Mouse (Mus musculus): ENCODE measurements around the gene Tdp2.

The Tdp2 gene

DNA sequence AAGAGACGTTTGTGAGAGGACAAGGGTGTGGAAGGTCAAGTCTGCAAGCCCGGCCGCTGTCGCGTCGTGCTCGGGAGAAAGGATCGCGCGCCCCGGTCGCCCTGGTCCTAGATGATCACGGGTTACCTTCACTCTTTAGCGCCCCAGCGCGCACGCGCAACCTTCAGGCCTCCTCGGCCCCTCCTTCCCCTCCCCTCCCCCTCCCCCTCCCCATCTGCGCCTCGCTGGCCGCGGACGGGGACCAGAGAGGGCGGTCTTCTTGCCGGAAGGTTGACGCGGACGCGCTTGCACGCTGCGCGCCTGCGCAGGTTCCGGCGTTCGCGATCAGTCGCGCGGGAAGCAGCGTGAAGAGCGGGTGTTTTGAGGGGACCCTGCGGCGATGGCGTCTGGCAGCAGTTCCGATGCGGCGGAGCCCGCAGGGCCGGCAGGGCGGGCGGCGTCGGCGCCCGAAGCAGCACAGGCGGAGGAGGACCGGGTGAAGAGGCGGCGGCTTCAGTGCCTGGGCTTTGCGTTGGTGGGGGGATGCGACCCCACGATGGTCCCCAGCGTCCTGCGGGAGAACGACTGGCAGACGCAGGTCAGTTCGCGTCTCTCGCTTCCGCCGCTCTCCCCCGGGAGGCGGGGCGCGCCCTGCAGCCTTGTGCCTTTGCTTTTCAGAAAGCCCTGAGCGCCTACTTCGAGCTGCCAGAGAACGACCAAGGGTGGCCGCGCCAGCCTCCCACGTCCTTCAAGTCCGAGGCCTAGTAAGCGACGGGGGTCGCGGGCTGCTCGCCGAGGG is at the start of gene Tdp2, which contains the start of gene Acot13:
Gene Tdp2 (plus strand): TSS at position 327 of the 778 bp plus-strand sequence.
Gene Acot13 (minus strand): TSS at position 188 of the 778 bp plus-strand sequence.
- DNase-seq (ENCODE audit: low read depth): peak; percentile 97

GRCm38 (mm10) chr13:24781916-24782315 is 49.6 kb upstream of the Tdp2 start:
- DNase-seq (ENCODE audit: low read depth): no peak

DNA sequence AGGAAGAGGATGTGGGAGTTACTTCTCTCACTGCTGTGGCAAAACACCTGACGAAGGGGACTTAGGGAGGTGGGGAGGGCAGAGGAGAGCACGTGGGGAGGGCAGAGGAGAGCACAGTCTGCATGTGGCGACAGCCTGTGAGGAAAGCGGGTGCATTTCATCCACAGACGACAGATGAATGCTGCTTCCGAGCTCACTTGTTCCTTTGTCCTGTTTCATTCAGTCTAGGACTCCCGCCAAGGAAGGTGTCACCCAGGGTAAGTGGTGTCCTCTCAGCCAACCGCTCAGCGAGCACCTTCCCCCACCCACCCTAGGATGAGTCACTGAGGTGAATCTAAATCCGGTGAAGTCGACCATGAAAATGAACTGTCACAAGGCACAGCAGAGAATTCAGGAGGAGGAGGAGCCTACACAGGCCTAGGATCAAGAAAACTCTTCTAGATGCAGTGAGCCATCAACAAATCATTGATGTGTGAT is 45.4 kb upstream of the Tdp2 start:
- peak; percentile 86 for DNase-seq (ENCODE audit: low read depth)

DNA sequence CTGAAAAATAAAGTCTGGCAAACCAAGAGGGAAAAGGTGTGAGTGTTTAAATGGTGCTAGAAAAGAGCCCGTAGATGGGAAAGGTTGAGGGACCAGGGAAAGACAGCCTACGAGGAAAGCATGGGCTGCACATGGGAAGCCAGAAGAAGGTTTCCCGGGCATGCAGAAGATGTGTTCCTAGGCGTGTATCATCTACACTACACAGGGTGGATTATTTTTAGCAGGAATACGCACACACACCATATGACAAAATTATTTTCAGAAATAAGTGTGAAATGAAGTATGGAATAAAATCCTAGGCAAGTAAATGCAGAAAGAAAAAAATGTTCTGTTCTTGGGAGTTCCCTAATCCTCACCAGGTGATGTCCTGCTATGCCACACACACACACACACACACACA is 44.0 kb upstream of the Tdp2 start:
- no peak for DNase-seq (ENCODE audit: low read depth)

DNA sequence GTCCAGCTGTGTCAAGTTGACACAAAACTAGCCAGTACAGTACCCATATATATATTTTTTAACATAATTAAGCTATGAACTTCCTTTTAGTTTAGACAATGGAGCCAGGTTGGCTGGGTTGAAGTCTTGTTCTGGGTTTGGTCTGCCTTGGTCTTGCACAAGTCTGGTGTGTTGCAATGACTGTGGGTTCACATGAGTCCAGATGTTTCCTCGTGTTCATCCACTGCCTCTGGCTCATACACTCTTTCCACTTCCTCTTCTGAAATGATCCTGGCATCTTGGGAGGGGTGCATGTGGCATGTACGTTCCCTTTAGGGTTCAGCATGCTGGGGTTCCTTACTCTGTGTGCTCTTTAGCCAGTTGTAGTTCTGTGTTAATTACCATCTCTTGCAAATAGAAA is 40.1 kb upstream of the Tdp2 start:
- no peak for DNase-seq (ENCODE audit: low read depth)

GRCm38 (mm10) chr13:24792411-24793045 is 39.0 kb upstream of the Tdp2 start:
- no peak for DNase-seq (ENCODE audit: low read depth)

DNA sequence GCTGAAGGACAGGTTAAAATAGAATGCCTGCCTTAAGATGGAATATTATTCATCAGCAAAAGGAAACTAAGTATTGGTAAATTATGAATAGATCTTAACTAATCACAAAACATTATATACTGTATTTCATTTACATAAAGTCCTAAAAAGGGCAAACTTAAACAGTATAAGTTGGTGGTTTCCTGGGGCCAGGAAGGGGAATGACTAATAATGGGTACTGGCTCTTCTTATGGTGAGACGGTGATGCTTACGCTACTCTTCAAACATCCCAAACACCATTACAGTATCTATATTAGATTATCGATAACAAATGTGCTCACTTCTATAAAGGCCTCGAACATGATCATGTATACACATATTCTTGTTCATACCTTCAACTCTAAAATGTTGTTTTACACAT is 32.8 kb upstream of the Tdp2 start:
- no peak for DNase-seq (ENCODE audit: low read depth)

- no peak for DNase-seq (ENCODE audit: low read depth)
These were observed 32.1 kb upstream of the Tdp2 start for GRCm38 (mm10) chr13:24799378-24799777.

GRCm38 (mm10) chr13:24799925-24800673 is 31.4 kb upstream of the Tdp2 start:
- peak; percentile 63 for DNase-seq (ENCODE audit: low read depth)

- peak; percentile 98 for DNase-seq (ENCODE audit: low read depth)
These were observed 30.7 kb upstream of the Tdp2 start for GRCm38 (mm10) chr13:24800674-24801307.

GRCm38 (mm10) chr13:24801308-24801921 is 30.1 kb upstream of the Tdp2 start, which contains the start of gene BC005537:
TSS of gene BC005537 (plus strand) at chr13:24801657.
- DNase-seq (ENCODE audit: low read depth): no peak

DNA sequence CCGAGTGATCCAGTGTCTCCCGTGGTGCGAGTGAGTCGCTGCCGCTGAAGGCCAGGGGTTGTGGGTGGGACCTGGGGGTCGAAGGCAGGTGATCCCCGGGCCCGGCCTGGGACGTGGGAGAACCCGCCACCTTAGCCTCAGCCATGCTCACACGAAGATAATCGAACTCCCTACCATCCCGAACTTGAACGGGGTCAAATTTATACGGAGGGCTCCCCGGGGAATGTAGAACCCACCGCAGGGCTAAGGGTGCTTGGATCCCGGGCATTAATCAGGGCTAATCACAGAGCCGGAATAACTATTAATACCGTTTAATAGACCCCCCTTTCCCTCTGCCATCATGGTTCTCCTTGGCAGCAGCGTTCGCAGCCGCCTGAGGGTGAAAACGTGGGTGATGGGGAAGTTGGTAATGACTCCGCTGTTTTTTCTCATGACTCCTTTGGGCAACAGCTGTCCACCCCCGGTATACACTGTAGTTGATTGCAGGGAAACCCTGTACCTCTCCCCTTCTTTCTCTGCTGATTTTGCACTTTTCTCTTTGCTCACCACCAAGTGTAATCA is 29.3 kb upstream of the Tdp2 start:
- peak; percentile 51 for DNase-seq (ENCODE audit: low read depth)

DNA sequence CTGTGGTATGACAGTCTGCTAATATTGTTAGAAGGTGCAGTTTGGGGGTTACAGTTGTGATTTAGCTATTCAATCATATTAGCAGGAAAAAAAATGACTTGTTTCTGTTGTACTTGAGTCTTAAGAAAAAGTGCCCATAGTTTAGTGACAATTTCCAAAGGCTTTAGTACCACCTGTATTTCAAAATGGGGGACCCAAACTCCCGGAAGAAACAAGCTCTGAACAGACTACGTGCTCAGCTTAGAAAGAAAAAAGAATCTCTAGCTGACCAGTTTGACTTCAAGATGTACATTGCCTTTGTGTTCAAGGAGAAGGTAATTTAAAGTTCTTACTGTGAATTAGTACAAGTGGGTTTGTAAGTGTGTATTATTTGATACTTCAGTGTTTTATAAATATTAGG is 28.3 kb upstream of the Tdp2 start:
- peak; percentile 34 for DNase-seq (ENCODE audit: low read depth)

- no peak for DNase-seq (ENCODE audit: low read depth)
These were observed 25.4 kb upstream of the Tdp2 start for GRCm38 (mm10) chr13:24806079-24806478.

DNA sequence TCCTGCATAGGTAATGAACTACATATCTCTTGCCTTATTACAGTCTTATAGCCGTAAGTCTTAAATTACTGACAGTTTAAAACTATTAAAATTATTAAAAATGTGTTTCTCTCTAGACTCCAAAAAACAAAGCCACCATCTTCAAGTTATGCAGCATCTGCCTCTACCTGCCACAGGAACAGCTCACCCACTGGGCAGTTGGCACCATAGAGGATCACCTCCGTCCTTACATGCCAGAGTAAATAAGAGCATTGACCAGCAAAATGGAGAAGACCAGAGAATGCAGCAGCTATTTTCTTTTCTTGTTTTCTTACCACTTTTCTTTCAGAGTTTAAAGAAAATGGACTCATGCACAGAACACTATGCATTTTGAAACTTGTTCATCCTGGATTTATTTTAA is 19.0 kb upstream of the Tdp2 start:
- DNase-seq (ENCODE audit: low read depth): no peak

- no peak for DNase-seq (ENCODE audit: low read depth)
These were observed 16.9 kb upstream of the Tdp2 start for GRCm38 (mm10) chr13:24814616-24815015.

- DNase-seq (ENCODE audit: low read depth): no peak
These were observed 15.1 kb upstream of the Tdp2 start for GRCm38 (mm10) chr13:24816125-24817092.

GRCm38 (mm10) chr13:24819931-24820330 is 11.5 kb upstream of the Tdp2 start:
- DNase-seq (ENCODE audit: low read depth): no peak

GRCm38 (mm10) chr13:24822663-24823343 is 8.7 kb upstream of the Tdp2 start:
- no peak for DNase-seq (ENCODE audit: low read depth)

All from naive thymus-derived CD4-positive, alpha-beta T cell, adult 2 months (primary cell).